Mouse (Mus musculus): Measurements from ENCODE around the gene Ccl26. TPM values are rescaled to one million over a fixed set of nuclear protein-coding genes. Genes with fewer than 3 reads are reported as not detected.
"Not testable (repeated sequence)": the region's sequence is repeated elsewhere in the genome, so short reads cannot be mapped to it uniquely, and the experiment has no call there.

Ccl26 gene
- not detected in 2 replicates for polyA plus RNA-seq (2014; fragmentation: Nextera tagmentation; extraction: Ambion mirVana)

- no peaks in the 10 kb centered on the region for H3K36me3 ChIP-seq (ENCODE audit: insufficient read depth)
- DNase-seq, result no peak
- no peak within 1 kb of the TSS for H3K27ac ChIP-seq (ENCODE audit: low read depth)
- H3K9me3 ChIP-seq (ENCODE audit: low read depth, low read length), result no peaks in the 10 kb centered on the region
- H3K4me2 ChIP-seq, result no peak within 1 kb of the TSS
- H3K4me3 ChIP-seq (ENCODE audit: low read depth, low read length), result no peak within 1 kb of the TSS
- no peak for ATAC-seq (ENCODE audit: insufficient read depth)
- H3K4me1 ChIP-seq (ENCODE audit: insufficient read depth), result no peaks in the 10 kb centered on the region
- 79% methylated on average over 3 of the region's 3 CpGs for WGBS
- no peak within 1 kb of the TSS for H3K9ac ChIP-seq
- no peak for TF ChIP-seq CTCF (IDR thresholded peaks at IDR 0.05; ENCODE audit: low read depth)
- no peaks in the 10 kb centered on the region for H3K27me3 ChIP-seq (ENCODE audit: insufficient read depth, low read length)
Observed at GRCm38 (mm10) chr5:135563469-135563868, at the start of gene Ccl26. Ccl26 (minus strand) TSS chr5:135563569.

GRCm38 (mm10) chr5:135609794-135610193, 46.4 kb upstream of the Ccl26 start:
- DNase-seq (no peak), ATAC-seq (ENCODE audit: insufficient read depth) (no peak)
- no peaks in the 10 kb centered on the region for H3K27me3 ChIP-seq (ENCODE audit: insufficient read depth, low read length)
- H3K36me3 ChIP-seq (ENCODE audit: insufficient read depth), result no peaks in the 10 kb centered on the region
- H3K9ac ChIP-seq, result no peak overlapping the region
- H3K27ac ChIP-seq (ENCODE audit: low read depth), result no peak overlapping the region
- WGBS, result 77% methylated on average over 4 of the region's 4 CpGs
- H3K4me2 ChIP-seq, result no peak overlapping the region
- H3K4me3 ChIP-seq (ENCODE audit: low read depth, low read length), result no peak overlapping the region
- H3K9me3 ChIP-seq (ENCODE audit: low read depth, low read length), result no peaks in the 10 kb centered on the region
- H3K4me1 ChIP-seq (ENCODE audit: insufficient read depth), result no peaks in the 10 kb centered on the region
- no peak for TF ChIP-seq CTCF (IDR thresholded peaks at IDR 0.05; ENCODE audit: low read depth)

DNA sequence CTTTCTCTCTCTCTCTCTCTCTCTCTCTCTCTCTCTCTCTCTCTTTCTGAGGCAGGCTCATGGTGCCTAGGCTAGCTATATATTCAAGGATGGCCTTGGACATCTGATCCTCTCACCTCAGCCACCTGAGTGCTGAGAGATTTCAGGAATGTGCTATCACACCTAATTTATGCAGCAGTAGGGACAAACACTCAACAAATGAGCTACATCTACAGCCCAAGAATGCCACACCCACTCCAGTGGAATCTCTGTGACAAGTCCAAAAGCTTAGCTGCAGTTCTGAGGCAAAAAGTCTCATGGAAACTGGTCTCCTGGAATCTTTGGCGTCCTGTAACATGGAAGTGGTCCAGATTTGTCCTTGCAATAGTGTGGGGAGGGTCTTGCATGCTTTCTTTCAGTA, 44.2 kb upstream of the Ccl26 start:
- H3K4me2 ChIP-seq, result no peak overlapping the region
- no peak overlapping the region for H3K4me3 ChIP-seq (ENCODE audit: low read depth, low read length)
- no peak for DNase-seq
- H3K36me3 ChIP-seq (ENCODE audit: insufficient read depth), result no peaks in the 10 kb centered on the region
- peaks cover 5% of the 10 kb centered on the region; the same call in 1 of the 2 replicates for H3K9me3 ChIP-seq (ENCODE audit: low read depth, low read length)
- no peak overlapping the region for H3K9ac ChIP-seq
- TF ChIP-seq CTCF (IDR thresholded peaks at IDR 0.05; ENCODE audit: low read depth), result no peak
- H3K27me3 ChIP-seq (ENCODE audit: insufficient read depth, low read length), result no peaks in the 10 kb centered on the region
- 57% methylated on average over 1 of the region's 1 CpGs for WGBS
- no peak for ATAC-seq (ENCODE audit: insufficient read depth)
- no peak overlapping the region for H3K27ac ChIP-seq (ENCODE audit: low read depth)
- no peaks in the 10 kb centered on the region for H3K4me1 ChIP-seq (ENCODE audit: insufficient read depth)

DNA sequence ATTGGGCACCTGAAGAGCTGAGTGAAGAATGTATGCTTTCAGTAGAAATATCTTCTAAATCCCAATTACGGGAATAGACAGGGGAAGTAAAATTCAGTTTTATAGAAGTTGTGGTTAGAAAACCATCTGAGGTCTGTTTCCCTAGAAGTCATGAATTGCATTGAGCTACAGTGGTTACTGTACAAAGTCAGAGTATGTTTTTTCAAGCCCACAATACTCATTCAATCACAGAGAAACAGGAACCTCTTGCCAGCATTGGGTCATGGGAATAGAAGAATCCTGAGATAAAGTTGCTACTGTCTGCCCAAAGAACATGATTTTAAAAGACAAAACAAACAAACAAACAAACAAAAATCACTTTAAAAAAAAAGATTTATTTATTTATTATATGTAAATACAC, 43.3 kb upstream of the Ccl26 start:
- not testable (repeated sequence) for ATAC-seq (ENCODE audit: insufficient read depth); H3K36me3 ChIP-seq (ENCODE audit: insufficient read depth); H3K4me3 ChIP-seq (ENCODE audit: low read depth, low read length); H3K4me1 ChIP-seq (ENCODE audit: insufficient read depth); H3K4me2 ChIP-seq; H3K27me3 ChIP-seq (ENCODE audit: insufficient read depth, low read length); H3K27ac ChIP-seq (ENCODE audit: low read depth); H3K9ac ChIP-seq; H3K9me3 ChIP-seq (ENCODE audit: low read depth, low read length); DNase-seq
- WGBS, result no CpG with 5 or more reads among the region's 1 CpGs

DNA sequence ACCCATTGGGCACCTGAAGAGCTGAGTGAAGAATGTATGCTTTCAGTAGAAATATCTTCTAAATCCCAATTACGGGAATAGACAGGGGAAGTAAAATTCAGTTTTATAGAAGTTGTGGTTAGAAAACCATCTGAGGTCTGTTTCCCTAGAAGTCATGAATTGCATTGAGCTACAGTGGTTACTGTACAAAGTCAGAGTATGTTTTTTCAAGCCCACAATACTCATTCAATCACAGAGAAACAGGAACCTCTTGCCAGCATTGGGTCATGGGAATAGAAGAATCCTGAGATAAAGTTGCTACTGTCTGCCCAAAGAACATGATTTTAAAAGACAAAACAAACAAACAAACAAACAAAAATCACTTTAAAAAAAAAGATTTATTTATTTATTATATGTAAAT, 41.3 kb upstream of the Ccl26 start:
- H3K36me3 ChIP-seq (ENCODE audit: insufficient read depth); H3K4me1 ChIP-seq (ENCODE audit: insufficient read depth); H3K27ac ChIP-seq (ENCODE audit: low read depth); H3K27me3 ChIP-seq (ENCODE audit: insufficient read depth, low read length); H3K4me3 ChIP-seq (ENCODE audit: low read depth, low read length); H3K4me2 ChIP-seq; H3K9ac ChIP-seq; ATAC-seq (ENCODE audit: insufficient read depth); DNase-seq; H3K9me3 ChIP-seq (ENCODE audit: low read depth, low read length): not testable (repeated sequence)
- WGBS, result no CpG with 5 or more reads among the region's 1 CpGs

- WGBS, result 84% methylated on average over 10 of the region's 12 CpGs
Observed at GRCm38 (mm10) chr5:135589996-135590784, 26.8 kb upstream of the Ccl26 start.

DNA sequence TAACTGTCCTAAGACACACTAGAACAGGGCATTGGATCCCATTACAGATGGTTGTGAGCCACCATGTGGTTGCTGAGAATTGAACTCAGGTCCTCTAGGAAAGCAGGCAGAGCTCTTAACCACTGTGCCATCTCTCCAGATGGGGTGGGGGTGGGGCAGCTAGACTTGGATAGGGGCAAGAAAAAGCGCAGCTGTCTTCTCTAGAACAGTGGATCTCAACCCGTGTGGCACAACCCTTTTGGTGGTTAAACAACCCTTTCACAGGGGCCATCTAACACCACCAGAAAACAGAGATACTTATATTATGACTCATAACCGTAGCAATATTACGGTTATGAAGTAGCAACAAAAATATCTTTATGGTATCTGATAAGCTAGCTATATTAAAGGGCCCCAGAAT, 24.4 kb upstream of the Ccl26 start:
- 82% methylated on average over 4 of the region's 4 CpGs for WGBS
- Histone ChIP-seq H3K9ac (no peak overlapping the region), H3K27ac (ENCODE audit: low read depth) (no peak overlapping the region), H3K4me3 (ENCODE audit: low read depth, low read length) (no peak overlapping the region), H3K27me3 (ENCODE audit: insufficient read depth, low read length) (no peaks in the 10 kb centered on the region), H3K4me1 (ENCODE audit: insufficient read depth) (no peaks in the 10 kb centered on the region), H3K36me3 (ENCODE audit: insufficient read depth) (no peaks in the 10 kb centered on the region), H3K4me2 (no peak overlapping the region), H3K9me3 (ENCODE audit: low read depth, low read length) (0 out of 2 replicates have a peak, but pooled peaks cover 3% of the 10 kb centered on the region)
- DNase-seq (no peak), ATAC-seq (ENCODE audit: insufficient read depth) (no peak)
- TF ChIP-seq CTCF (IDR thresholded peaks at IDR 0.05; ENCODE audit: low read depth), result no peak

More at GRCm38 (mm10) chr5:135589996-135590784, 26.8 kb upstream of the Ccl26 start:
- Histone ChIP-seq H3K9me3 (ENCODE audit: low read depth, low read length) (0 out of 2 replicates have a peak, but pooled peaks cover 3% of the 10 kb centered on the region), H3K36me3 (ENCODE audit: insufficient read depth) (no peaks in the 10 kb centered on the region), H3K4me2 (no peak overlapping the region), H3K4me3 (ENCODE audit: low read depth, low read length) (no peak overlapping the region), H3K9ac (no peak overlapping the region), H3K4me1 (ENCODE audit: insufficient read depth) (no peaks in the 10 kb centered on the region), H3K27ac (ENCODE audit: low read depth) (no peak overlapping the region), H3K27me3 (ENCODE audit: insufficient read depth, low read length) (no peaks in the 10 kb centered on the region)
- DNase-seq (no peak), ATAC-seq (ENCODE audit: insufficient read depth) (no peak)
- no peak for TF ChIP-seq CTCF (IDR thresholded peaks at IDR 0.05; ENCODE audit: low read depth)

All from lung, embryonic 14.5 days (tissue).